Mouse (Mus musculus): ENCODE data around the gene Rarb.
"Not testable (repeated sequence)": the region's sequence is repeated elsewhere in the genome, so short reads cannot be mapped to it uniquely, and the experiment has no call there.

Rarb gene

DNA sequence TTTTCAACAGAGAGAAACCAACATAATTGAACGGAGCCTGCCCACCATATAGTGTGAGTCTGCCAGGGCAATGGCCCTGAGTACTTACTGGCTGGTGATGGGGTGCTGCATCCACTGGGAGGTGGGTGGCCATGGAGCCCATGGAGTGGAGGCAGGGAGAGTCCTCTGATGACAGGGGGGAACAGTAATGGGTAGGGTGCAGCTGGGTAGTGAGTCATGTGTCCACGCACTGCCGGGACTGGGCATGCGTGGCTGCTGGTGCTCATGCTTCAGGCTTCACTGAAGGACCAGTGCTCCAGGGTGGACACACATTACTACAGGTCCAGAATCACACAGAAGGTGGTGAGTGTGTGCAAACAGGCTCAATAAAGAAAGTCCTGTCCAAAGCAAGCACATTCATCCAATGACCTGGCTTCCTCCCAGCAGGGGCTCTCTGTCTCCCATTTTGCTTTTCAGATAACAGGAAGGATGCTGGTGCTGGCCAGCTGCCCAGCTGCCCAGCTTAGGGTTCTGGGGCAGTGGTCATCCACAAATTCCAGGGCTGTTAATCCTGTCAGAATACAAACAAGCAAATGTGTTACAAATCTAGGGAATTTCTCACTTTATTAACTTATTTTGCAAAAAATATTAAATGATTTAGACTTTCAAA is at the start of gene Rarb:
Gene Rarb, minus strand, starts transcription at position 555 of the 649 bp plus-strand sequence.
- no peak for DNase-seq (ENCODE audit: low read depth, low spot score)

DNA sequence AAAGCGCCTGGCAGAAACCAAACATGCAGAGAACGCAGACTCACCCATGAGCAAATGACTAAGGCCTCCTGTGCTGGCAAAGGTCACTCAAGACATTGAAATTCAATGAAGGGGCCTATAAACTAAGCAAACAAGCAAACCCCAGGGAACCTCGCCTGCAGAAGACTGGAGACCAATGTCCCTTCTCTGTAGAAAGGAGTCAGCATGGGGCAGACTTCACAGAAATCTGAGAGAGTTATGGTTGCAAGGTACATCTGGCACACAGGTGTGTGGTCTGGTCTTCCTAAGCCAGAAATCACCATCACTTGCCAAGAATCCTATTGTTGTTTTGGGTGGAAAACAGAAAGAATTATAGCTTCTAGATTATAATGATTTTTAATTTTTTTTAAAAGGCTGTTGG is 23.1 kb upstream of the Rarb start:
- peak; percentile 54 for DNase-seq (ENCODE audit: low read depth, low spot score)

DNA sequence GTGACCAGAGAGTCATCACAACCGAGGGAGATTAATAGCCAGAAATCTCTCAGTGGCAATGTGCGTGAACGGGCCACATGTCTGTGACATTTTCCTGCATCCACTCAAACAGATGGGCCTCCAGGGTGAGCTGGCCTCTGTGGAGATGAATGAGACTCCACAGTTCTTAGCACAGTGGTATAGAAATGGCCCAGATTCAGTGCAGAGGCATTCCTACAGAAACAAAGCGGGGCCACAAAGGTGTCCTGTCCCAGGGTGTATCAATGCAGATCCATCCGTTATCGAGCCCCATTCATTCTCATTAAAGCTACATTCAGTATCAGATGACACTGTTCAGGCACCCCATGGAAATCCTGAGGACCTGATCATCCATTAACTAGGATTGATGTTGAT is 22.6 kb upstream of the Rarb start:
- DNase-seq (ENCODE audit: low read depth, low spot score), result peak; percentile 61

DNA sequence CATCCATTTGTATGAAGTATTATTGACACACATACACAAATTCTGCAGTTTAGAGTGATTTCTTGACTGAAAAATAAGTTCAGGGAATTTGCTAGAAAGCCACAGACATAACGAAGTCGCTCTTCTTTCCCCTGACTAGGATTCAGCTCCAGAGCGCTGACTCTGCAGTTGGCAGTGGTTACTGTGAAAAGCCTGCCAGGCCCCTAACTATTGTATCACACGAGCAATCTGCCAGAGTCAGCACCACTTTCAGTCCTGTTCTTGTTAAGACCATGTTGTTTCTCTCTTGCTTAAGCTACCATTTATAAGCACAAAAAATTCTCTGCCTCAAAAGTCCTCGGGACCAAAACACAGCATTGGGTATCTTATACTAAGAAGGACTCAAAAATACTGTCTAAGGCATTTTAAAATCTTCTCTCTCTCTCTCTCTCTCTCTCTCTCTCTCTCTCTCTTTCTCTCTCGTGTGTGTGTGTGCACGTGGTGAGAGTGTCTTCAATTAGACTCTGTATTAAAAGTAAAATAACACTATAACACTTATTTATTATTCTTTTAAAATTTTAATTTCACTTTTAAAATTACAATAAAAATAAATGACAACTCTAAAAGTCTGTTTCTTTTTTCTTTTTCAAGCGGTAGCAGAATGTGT is 22.1 kb upstream of the Rarb start:
- DNase-seq (ENCODE audit: low read depth, low spot score), result peak; percentile 13

DNA sequence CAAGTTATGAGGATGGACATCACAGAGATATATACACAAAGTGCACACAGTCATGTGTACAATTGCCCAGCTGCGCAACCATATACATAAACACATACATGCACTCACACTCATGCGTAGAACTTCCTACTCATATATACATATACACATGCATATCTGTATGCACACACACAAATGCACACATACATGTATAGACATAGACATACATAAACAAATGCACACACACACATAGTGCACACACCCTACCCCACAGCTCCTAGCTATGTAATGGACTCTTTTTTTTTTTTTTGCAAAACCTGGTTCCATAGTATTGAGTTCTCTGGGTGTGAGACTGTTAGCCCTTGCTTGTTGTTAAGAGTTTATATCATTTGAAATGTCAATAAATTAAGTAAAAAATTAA is 21.2 kb upstream of the Rarb start:
- no peak for DNase-seq (ENCODE audit: low read depth, low spot score)

DNA sequence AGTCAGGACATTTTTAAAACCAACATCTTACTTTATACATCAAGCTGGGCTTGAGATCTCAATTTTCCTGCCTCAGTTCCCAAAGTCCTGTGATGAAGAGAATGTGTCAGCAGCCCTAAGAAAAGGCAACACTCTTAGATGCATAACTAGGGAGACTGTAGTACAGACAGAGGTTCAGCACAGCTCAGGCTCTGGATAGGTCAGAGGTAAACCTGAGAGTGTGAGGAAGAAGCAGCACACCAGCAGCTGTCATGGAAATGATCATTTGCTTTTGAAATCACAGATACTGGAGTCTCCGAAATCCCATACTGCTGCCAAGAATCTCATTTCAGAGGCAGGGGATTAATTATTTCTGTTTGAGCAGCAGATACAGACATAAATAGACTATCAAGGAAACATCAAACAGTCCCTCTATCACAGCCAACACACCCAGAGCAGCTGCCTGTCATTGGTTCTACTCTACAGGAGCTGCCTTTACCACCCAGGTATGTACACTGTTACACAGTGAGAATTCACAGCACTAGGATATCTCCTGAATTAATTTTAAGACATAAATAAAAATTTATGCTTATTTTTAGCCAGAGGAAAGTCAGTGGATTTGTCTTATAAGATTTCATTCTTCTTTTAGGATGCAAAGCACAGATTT is 3.7 kb downstream of the Rarb start:
- DNase-seq (ENCODE audit: low read depth, low spot score), result no peak

DNA sequence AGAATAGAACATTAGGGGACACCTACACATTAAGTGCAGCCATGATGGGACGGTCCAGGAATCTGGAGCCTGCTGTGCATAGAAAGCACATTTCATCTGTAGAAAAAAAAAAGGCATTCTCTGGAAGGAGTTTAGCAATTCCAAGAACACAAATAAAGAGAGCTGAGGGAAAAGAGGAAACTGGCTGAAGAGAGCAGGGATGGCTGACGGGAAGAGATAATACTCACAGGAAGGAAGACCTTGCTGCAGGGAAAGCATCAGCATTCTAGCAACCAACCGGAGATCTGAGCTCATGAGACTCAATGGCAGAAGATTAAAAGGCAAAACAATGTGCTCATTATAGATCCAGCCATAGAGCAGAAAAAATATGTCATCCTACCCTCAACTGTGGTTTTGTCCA is 12.8 kb downstream of the Rarb start:
- DNase-seq (ENCODE audit: low read depth, low spot score), result no peak

DNA sequence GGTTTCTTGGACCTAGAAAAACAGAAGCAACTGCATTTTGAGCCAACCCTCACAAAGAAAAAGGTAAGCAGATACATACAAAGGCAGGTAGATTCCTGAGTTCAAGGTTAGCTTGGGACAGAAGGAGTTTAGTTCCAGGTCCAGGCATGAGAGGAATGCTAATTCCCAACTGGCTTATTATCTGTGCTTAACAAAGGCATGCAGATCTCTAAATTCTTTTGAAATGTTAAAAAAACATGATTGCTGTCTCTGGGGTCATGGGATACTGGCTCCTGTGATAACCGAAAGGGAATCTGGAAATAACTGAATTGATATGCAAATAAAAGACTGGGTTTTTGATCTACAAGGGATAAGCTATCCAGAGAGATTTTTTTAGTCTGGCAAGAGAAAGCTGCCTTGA is 28.8 kb downstream of the Rarb start:
- no peak for DNase-seq (ENCODE audit: low read depth, low spot score)

DNA sequence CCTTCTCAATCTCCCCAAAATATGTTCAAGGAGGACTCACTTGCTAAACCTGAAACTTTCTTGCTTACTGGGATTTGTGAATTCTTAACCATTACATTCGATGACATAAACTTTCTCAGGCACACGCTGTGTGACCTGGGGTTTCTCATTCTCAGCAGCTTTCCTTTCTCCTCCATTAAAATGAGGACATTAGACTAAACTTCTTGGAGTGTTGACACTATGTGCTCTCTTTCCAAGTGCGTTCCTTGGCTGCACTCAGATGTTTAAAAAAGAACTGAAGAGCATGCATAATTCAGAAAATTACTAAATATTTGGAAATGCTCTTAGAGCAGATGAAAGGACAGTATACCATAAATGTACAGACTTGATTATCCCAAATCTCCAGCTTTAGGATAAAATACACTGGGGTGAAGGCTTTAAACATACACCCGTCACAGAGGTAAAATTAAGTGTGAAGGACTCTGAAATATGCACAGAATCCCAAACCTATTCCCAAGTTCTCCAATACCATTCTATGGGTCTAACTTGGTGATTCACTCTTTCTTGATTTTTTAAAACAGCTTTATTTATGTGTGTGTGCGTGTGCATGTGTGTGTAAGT is 36.9 kb downstream of the Rarb start:
- DNase-seq (ENCODE audit: low read depth, low spot score), result no peak

DNA sequence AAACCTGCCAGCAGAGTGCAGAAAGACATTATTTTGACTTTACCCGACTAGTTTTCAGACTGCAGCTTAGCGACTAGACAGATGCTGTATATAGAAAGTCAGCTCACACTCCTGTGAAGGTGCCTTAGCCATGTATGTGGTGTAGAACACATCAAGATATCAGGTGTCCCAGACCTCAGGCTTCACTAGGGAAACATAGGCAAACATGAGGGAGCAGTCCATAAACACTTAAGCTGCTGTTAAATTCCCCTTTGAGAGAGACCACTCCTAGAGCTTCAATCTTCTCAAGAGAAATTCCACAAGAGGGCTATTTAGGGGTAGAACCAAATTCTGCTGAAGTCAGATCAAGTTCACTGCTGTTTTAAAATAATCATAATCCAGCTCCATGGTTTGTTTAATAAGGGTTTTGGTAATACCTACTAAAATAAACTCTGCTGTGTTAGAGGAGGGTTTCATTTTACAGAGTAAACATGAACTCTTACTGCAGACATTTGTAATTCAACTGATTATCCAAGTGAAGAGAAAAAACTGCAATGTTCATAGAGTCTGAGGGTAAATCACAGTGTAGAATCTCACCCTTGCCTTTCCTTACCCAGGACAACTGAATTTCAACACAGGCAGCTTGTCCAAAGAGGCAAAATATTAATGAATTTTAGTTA is 42.1 kb downstream of the Rarb start:
- DNase-seq (ENCODE audit: low read depth, low spot score), result no peak

DNA sequence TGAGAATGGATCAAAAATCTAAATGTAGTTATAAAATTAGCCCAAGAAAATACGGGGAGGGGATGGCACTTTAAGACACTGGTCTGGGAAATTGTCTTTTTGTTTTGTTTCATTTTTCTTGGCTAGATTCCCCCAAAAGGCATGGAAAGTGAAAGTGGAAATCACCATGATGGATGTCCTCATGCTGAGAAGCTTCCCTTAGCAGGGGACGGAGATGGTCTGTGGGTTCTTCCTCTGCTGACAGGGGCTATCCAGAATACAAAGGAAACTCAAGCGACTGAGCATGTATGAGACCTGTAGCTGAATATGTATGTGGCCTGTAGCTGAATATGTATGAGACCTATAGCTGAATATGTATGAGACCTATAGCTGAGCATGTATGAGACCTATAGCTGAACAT is 46.0 kb downstream of the Rarb start:
- no peak for DNase-seq (ENCODE audit: low read depth, low spot score)

DNA sequence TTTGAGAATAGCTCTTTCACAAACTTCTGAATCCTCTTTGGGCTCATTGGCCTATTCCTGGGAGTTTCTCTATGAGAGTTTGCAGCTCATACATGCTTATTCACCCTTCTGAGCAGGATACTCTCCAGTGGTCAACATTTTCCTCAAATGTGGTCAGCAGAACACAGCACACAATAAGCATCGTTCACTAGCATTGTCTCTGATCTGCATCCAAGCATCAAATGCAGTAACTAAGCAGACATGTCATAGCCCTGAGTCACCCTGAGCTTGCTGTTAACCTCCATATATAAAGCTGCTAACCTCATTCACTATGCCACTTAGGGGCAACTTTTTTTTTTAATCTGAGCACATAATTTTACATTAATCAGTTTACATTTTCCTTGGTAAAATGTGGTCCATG is 53.1 kb downstream of the Rarb start:
- no peak for DNase-seq (ENCODE audit: low read depth, low spot score)

DNA sequence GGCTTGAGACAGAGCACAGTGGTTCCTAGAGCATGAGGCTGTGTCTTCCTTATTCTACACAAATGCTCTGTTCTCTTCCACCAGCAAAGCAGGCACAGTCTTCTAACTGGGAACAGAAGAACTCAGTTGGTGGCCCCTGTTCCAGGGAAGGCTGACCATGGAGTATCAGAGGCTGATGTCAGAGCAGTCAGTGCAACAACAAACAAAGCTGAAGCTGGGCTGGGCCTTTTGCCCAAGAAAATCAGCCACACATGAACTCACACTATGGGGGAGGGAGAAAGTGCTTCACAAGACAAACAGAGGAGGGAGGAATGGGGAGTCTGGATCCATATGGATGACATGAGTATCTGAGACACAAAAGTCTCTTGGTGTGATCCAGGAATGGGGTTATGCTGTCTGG is 56.2 kb downstream of the Rarb start:
- DNase-seq (ENCODE audit: low read depth, low spot score), result no peak

DNA sequence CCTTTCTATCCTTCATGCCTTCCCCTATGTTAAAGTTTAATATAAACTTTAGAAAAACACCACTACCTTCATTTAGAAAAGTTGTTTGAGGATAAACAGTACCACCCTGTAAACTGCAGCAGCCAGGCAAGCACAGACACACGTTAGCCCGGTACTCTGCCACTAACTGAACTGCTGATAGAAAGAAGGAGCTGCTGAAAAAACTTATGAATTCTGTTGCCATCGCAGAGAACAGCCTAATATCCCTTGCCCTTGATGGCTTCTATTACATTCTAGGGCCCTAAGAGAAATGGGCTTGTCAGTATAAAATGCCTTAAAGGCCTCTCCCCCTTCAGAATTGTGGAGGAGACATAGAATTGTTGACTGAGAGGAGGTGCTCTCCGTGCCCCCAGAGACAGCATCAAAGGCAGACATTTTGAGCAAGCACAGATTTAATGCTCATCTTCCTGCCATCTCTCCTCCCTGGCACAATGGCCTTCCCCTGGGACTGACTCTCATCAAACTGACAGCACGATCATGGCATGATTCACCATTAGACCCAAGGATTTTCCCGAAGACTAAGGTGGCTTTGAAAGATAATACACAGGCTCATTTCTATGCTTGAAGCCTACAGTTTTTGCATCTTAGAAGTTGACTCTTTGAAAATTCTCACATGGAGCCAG is 60.1 kb downstream of the Rarb start:
- no peak for DNase-seq (ENCODE audit: low read depth, low spot score)

DNA sequence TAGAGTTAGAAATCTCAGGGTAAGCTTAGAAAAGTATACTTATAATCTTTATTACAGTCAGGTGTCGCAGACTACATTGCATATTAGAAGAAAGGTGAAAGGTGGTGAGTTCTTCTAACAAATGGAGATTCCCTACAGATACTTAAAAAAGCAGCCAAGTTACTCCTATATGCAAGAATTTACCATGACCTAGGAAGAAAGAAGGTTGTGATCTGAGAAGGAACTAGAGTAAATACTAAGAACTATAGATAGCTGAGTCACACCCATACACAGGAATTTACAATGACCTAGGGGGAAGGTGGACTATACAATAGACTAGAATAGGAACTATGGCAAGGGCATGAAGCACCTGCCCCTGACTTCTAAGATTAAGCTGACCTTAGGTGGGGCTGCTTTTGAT is 63.4 kb downstream of the Rarb start:
- DNase-seq (ENCODE audit: low read depth, low spot score), result not testable (repeated sequence)

DNA sequence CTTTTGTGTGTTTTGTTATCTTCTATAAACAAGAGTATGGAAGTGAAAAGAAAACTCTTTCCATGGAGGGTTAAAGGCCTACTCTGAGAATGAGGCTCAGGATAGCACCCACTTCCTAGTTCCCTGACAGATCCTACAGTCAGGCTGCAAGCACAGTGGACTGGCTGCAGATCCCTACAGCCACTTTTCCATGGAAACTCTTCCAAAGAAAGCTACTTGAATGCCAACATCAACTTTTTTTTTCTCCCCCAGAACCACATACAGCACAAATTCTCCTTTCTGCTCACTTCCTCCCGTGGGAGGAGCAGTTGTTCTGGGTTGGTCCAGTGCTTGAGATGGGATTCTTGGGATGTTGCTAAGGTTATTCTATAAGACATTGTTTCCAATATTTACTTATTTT is 66.3 kb downstream of the Rarb start:
- no peak for DNase-seq (ENCODE audit: low read depth, low spot score)

DNA sequence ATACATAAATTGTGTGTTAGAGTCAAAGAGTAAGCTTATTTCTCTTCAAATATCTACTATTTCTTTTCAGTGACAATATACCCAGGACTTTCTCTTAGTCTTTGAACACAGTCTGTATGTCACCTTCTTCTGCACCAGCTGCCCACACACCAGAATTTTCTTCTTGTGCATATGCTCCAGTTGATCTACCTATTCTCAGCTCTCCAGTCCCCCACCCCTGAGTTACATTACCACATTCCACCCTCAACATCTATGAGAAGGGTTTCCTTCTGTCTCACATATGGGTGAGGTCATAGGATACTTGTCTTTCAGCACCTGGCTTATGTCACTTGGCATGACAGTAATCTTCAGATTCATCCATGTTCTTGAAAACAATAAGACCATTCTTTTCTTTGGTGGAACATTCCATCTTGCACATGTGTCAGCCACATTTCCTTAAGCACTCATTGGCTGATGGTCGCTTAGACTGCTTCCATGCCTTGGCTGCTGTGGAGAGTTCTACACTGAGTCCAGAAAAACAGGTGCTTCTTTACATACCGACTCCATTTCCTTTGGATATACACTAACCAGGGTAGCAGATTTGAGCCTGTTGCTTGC is 71.9 kb downstream of the Rarb start:
- peak; percentile 4 for DNase-seq (ENCODE audit: low read depth, low spot score)

DNA sequence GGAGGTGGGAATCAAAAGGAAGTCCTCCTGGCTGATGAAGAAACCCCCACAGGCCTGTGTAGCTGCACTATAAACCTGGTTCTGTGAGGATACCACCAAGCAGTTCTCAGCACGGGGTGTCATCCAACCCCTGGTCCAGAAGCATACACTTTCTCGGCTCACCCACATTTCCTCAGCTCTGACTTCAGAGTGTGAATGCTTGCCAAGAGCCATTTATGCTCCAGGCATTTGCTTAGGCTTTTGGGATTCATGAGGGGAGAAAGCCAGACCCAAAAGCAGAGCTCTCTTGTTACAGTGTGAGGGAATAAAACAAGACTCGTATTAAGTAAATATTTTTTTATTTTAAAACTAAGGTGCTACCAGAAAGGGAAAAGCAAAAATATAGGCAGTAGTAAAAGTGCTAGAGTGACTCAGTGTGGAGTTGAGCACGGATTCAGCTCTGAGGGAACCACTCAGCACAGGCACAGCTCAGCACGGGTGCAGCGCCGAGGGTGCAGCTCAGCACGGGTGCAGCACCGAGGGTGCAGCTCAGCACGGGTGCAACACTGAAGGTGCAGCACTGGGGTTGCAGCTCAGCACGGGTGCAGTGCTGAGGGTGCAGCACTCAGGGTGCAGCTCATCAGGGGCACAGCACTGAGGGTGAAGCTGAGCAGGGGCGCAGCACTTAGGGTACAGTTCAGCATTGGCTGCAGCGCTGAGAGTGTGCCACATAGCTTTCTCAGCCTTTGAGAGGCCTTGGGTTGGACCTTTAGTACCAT is 77.8 kb downstream of the Rarb start:
- no peak for DNase-seq (ENCODE audit: low read depth, low spot score)

DNA sequence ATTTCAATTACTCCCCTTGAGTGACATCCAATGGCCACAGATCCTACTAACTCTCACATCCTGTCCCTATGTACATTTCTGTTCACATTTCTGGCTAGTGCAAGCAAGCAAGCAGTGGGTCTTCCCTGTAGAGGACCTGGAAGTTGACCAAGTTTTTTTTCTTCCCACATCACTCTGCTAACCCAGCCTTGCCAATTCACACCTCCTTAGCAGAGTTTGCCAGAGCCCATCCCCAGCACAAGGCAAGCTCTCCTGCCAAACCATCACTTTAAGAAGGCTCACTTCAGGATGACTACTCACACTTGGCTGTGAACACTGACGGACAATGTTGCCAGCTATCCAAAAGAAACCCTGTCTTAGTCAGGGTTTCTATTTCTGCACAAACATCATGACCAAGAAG is 80.4 kb downstream of the Rarb start:
- DNase-seq (ENCODE audit: low read depth, low spot score), result no peak

DNA sequence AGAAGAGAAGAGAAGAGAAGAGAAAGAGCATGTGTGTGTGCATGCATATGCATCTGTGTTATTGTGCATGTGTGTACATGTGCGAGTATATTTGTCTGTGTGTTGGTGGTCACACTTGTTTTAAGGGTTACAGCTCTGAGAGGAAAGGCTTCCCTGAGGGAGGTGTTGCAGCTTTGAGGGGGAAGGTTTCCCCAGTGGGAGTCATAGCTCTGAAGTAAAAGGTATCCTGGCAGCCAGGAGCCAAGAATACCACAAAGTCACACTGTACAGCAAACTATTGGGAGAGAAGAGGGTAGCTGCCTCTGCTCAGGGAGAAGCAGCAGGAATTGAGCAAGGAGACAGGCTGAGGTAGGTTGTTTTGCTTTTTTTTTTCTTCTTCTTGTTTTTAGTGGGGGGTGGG is 81.2 kb downstream of the Rarb start:
- DNase-seq (ENCODE audit: low read depth, low spot score), result no peak

All from mesoderm, embryonic 11.5 days (tissue).